Mouse (Mus musculus): ENCODE data around the gene Hist1h3g. TPM values are rescaled to one million over a fixed set of nuclear protein-coding genes. Genes with fewer than 3 reads are reported as not detected.

Gene Hist1h3g
- total RNA-seq (2017), result 35.1 and 72.3 TPM in 2 replicates

GRCm38 (mm10) chr13:23535137-23536075 is at the start of gene Hist1h3g:
TSS of gene Hist1h3g (plus strand) at chr13:23535422.
- ATAC-seq (replicated peaks in 1 of 2; ENCODE audit: insufficient read depth in 1 of 2, low FRiP score in 2 of 2, low TSS enrichment in 1 of 2, low read depth in 1 of 2, poor library complexity in 2 of 2, severe bottlenecking in 2 of 2), result peak; percentile 71 to 74

GRCm38 (mm10) chr13:23488400-23489322 is 46.6 kb upstream of the Hist1h3g start, which contains the start of gene Btn2a2:
TSS of gene Btn2a2 (minus strand) at chr13:23488857.
- peak; percentile 99 to 100 for ATAC-seq (replicated peaks in 1 of 2; ENCODE audit: insufficient read depth in 1 of 2, low FRiP score in 2 of 2, low TSS enrichment in 1 of 2, low read depth in 1 of 2, poor library complexity in 2 of 2, severe bottlenecking in 2 of 2)

DNA sequence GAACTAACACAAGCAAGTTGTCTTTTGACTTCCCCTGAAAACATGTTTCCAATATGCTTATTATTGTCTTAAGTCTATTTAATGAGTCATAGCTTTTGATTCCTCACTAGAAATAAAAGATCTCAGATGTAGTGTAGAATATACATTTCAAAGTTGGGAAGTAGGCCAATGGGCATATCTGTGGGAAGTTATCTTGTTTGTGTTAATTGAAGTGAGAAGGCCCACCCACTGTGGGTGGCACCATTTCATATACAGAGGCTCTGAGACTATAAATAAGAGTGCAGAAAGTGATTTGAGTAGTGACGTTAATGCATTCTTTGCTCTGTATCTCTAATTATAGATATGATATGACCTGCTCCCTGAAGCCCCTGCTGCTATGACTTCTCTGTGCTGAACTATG is 44.4 kb upstream of the Hist1h3g start:
- ATAC-seq (replicated peaks in 1 of 2; ENCODE audit: insufficient read depth in 1 of 2, low FRiP score in 2 of 2, low TSS enrichment in 1 of 2, low read depth in 1 of 2, poor library complexity in 2 of 2, severe bottlenecking in 2 of 2), result no peak

DNA sequence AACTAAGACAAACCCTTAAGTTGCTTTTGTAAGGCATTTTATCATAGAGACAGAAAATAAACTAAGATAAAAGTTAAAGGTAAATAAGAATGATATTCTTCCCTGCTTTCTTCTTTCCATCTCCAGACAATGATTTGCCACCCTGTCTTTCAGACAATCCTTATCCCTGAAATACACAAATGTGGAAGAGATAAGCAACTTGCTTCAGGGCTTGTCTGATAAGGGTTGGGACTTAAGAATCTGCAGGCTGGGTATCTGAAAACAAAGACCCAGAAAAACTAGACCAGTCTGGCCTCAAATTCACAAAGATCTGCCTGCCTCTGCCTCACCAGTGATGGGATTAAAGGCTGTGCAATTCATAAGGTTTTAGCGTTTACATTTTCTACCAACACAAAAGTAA is 44.0 kb upstream of the Hist1h3g start:
- ATAC-seq (replicated peaks in 1 of 2; ENCODE audit: insufficient read depth in 1 of 2, low FRiP score in 2 of 2, low TSS enrichment in 1 of 2, low read depth in 1 of 2, poor library complexity in 2 of 2, severe bottlenecking in 2 of 2), result no peak

DNA sequence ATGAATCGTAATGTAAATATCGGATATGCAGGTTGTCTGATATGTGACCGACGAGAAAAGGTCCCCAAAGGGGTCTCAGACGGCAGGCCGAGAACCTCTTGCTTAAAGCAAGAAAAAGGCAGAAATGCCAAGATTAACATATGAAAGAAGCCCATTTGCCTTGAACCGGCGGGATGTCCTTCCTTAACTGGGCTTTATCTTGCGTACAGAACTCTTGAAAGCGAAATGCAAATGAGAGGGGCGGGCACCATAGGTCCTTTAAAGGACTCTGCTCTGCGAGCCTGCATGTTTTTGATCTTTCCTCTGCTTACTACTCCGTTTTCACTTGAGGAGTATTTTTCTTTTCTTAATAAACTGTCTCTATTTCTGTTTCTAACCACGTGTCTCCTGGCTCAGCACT is 43.2 kb upstream of the Hist1h3g start:
- no peak for ATAC-seq (replicated peaks in 1 of 2; ENCODE audit: insufficient read depth in 1 of 2, low FRiP score in 2 of 2, low TSS enrichment in 1 of 2, low read depth in 1 of 2, poor library complexity in 2 of 2, severe bottlenecking in 2 of 2)

DNA sequence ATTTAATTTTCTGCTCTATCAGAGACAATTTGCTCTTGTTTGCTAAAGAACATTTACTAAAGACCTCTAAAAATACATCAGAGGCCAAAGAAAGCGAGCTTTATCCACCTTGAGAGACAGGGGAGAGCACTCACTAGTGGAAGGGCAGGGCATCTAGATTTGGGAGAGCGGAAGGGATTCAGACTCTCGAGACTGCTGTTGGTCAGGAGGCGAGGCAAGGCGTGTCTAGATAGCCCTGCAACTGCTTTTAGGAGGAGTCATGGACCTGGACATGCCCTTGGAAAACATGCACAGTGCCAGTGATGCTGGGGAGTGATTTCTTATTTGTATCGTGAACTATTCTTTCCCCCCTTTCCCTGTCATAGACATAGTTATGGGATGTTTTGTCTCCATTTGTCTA is 39.7 kb upstream of the Hist1h3g start:
- no peak for ATAC-seq (replicated peaks in 1 of 2; ENCODE audit: insufficient read depth in 1 of 2, low FRiP score in 2 of 2, low TSS enrichment in 1 of 2, low read depth in 1 of 2, poor library complexity in 2 of 2, severe bottlenecking in 2 of 2)

DNA sequence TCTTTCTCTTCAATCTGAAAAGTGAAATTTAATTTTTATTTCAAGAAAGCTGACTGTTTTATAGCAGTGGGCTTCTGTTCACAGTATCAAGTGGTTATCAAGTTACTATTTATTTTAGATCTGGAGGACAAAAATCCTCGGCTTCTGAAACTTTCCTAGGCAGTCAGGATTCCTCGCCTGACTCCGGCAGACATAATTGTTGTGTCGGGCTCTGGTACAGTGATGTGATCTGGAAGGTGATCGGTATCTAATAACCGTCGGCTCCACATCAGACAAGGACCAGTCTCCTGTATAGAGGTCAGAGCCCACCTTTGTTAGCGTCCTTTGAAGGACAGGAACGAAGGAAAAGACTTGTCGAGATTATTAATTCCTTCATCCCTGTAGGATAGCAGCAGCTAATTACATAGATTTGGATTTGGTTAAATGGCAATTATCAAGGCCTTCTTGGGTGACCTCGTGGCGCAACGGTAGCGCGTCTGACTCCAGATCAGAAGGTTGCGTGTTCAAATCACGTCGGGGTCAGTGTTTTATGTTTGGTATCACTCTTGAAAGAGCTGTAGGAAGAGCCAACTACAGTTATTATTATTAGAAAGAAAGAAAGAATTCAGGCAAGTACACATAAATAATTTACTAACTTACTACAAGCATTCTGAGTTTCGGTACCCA is 37.4 kb upstream of the Hist1h3g start:
- ATAC-seq (replicated peaks in 1 of 2; ENCODE audit: insufficient read depth in 1 of 2, low FRiP score in 2 of 2, low TSS enrichment in 1 of 2, low read depth in 1 of 2, poor library complexity in 2 of 2, severe bottlenecking in 2 of 2), result no peak

GRCm38 (mm10) chr13:23498653-23499052 is 36.6 kb upstream of the Hist1h3g start:
- no peak for ATAC-seq (replicated peaks in 1 of 2; ENCODE audit: insufficient read depth in 1 of 2, low FRiP score in 2 of 2, low TSS enrichment in 1 of 2, low read depth in 1 of 2, poor library complexity in 2 of 2, severe bottlenecking in 2 of 2)

GRCm38 (mm10) chr13:23499943-23500342 is 35.3 kb upstream of the Hist1h3g start:
- no peak for ATAC-seq (replicated peaks in 1 of 2; ENCODE audit: insufficient read depth in 1 of 2, low FRiP score in 2 of 2, low TSS enrichment in 1 of 2, low read depth in 1 of 2, poor library complexity in 2 of 2, severe bottlenecking in 2 of 2)

- ATAC-seq (replicated peaks in 1 of 2; ENCODE audit: insufficient read depth in 1 of 2, low FRiP score in 2 of 2, low TSS enrichment in 1 of 2, low read depth in 1 of 2, poor library complexity in 2 of 2, severe bottlenecking in 2 of 2), result peak; percentile 42 to 43; a peak in 2 of 4 replicates
These were observed 34.6 kb upstream of the Hist1h3g start for GRCm38 (mm10) chr13:23500424-23501200.

- no peak for ATAC-seq (replicated peaks in 1 of 2; ENCODE audit: insufficient read depth in 1 of 2, low FRiP score in 2 of 2, low TSS enrichment in 1 of 2, low read depth in 1 of 2, poor library complexity in 2 of 2, severe bottlenecking in 2 of 2)
These were observed 33.7 kb upstream of the Hist1h3g start for GRCm38 (mm10) chr13:23501511-23501910.

GRCm38 (mm10) chr13:23502031-23502567 is 33.1 kb upstream of the Hist1h3g start:
- ATAC-seq (replicated peaks in 1 of 2; ENCODE audit: insufficient read depth in 1 of 2, low FRiP score in 2 of 2, low TSS enrichment in 1 of 2, low read depth in 1 of 2, poor library complexity in 2 of 2, severe bottlenecking in 2 of 2), result no peak

DNA sequence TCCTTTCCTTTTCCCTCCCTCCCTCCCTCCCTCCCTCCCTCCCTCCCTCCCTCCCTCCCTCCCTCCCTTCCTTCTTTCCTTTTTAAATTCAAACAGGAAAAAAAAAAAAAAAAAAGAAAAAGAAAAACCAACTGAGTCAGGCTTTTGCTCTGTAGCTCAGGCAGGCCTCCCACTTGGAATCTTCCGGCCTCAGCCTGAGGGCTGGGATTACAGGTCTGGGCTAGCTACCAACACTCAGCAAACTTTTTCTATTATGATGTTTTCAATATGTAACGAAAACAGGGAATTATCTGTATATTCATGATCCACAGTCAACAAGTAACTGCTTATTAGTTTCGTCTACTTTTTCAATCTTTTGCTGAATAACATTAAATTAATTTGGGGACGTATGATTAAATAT is 32.3 kb upstream of the Hist1h3g start:
- ATAC-seq (replicated peaks in 1 of 2; ENCODE audit: insufficient read depth in 1 of 2, low FRiP score in 2 of 2, low TSS enrichment in 1 of 2, low read depth in 1 of 2, poor library complexity in 2 of 2, severe bottlenecking in 2 of 2), result no peak

DNA sequence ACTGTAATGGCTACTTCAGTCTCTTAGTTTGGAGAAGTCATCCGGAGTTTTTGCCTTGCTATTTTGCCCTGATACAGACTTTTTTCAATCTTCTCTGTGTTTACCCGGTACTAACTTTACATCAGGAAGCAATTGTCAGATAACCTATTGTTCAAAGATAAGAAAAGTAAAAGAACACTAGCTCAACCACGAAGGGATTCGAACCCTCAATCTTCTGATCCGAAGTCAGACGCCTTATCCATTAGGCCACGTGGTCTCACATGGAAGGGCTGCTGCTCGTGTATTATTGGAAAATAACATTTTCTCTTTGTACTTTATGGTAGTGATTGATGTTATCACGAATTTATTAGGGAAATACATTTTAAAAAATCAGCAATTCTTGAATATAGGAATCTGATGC is 31.4 kb upstream of the Hist1h3g start:
- ATAC-seq (replicated peaks in 1 of 2; ENCODE audit: insufficient read depth in 1 of 2, low FRiP score in 2 of 2, low TSS enrichment in 1 of 2, low read depth in 1 of 2, poor library complexity in 2 of 2, severe bottlenecking in 2 of 2), result peak in 1 of 2 experiments; percentile 33; a peak in 1 of 4 replicates

DNA sequence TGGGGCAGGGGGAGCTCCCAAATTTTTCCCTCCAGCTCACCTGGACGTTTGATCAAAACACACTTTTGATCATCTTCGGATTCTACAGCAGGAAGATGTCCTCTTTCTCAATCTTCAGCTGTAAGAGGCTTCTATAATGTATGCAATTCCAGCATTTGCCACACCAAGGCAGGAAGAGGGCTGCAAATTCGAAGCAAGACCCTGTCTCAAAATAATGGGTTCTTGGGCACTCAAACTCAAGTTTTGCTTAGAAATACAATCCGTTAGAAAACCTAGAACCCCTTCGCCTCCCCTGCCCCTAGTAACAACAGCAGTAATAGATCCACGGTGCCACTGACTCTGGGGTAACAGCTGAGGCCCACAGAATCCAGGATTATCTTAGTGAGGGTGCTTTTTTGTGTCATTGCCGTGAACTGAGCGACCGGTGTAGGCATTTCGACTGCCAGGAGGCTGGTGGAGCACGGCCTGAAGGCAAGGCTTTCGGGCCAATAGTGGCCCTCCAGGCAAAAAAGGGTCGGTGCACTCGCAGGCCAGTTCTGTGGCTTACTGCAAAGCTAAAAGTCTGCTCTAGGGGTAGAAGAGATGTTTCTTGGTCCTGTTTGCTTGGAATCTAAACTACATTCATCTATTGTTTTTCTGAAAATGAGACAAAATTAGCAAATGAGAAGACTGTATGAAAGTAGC is 29.4 kb upstream of the Hist1h3g start:
- ATAC-seq (replicated peaks in 1 of 2; ENCODE audit: insufficient read depth in 1 of 2, low FRiP score in 2 of 2, low TSS enrichment in 1 of 2, low read depth in 1 of 2, poor library complexity in 2 of 2, severe bottlenecking in 2 of 2), result no peak

GRCm38 (mm10) chr13:23506351-23506750 is 28.9 kb upstream of the Hist1h3g start:
- ATAC-seq (replicated peaks in 1 of 2; ENCODE audit: insufficient read depth in 1 of 2, low FRiP score in 2 of 2, low TSS enrichment in 1 of 2, low read depth in 1 of 2, poor library complexity in 2 of 2, severe bottlenecking in 2 of 2), result peak in 1 of 2 experiments; percentile 21; a peak in 1 of 4 replicates

All from hematopoietic stem cell, adult 5-6 weeks (primary cell).